Mouse (Mus musculus): ENCODE results near the gene Crabp2. TPM values are rescaled to one million over a fixed set of nuclear protein-coding genes. Genes with fewer than 3 reads are reported as not detected.

Gene Crabp2
- total RNA-seq, 2 experiments from 2014 or later = 4.5 to 8.2 TPM

DNA sequence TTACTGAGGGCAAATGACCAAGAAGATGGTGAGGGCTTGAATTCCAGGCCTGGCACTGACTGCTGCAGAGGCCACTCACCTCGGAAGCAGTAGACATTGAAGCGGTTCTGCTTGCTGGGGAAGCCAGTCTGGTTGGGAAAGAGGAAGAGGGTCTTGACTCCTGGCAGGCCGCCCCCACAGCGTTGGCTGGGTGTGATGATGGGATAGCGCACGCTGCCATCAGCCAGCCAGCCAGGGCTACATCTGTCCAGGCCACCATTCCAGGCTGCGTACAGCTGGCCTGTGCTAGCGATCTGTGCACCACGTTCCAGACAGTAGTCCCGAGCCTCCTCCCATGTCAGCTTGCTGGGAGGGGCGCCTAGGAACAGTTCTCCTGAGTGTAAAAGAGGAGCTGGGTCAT, 46.9 kb downstream of the Crabp2 start:
- intact Hi-C loops (cut with DNase I) = no loop called here
- no peak for TF ChIP-seq CTCF (IDR thresholded peaks at IDR 0.05)
- DNase-seq (ENCODE audit: extremely low spot score in 1 of 2, low spot score in 2 of 2) = no peak
- no peak overlapping the region for H3K27ac ChIP-seq
- H3K4me3 ChIP-seq = no peak overlapping the region

DNA sequence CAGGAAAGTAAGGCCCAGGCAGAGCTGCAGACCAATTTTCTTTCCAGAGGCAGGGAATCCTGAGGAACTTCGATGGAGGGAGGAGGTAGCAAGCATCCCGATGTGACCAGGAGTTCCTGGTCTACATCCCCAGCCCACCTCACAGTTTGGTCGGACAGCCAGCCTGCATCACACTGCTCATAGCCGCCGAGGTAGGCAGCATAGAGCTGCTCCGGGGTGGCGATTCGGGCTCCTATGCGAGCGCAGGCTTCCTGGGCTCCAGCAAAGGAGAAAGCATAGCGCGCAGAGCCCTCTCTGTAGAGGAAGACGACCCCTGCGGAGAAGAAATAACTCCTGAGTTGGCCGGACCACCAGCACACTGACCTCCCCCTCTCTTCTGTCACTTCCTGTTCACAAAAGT, 47.9 kb downstream of the Crabp2 start:
- Histone ChIP-seq H3K27ac (no peak overlapping the region), H3K4me3 (peak overlapping the region; percentile 38; the same call in 1 of the 2 replicates)
- no peak for DNase-seq (ENCODE audit: extremely low spot score in 1 of 2, low spot score in 2 of 2)
- TF ChIP-seq CTCF (IDR thresholded peaks at IDR 0.05) = no peak
- intact Hi-C loops (cut with DNase I) = no loop called here

DNA sequence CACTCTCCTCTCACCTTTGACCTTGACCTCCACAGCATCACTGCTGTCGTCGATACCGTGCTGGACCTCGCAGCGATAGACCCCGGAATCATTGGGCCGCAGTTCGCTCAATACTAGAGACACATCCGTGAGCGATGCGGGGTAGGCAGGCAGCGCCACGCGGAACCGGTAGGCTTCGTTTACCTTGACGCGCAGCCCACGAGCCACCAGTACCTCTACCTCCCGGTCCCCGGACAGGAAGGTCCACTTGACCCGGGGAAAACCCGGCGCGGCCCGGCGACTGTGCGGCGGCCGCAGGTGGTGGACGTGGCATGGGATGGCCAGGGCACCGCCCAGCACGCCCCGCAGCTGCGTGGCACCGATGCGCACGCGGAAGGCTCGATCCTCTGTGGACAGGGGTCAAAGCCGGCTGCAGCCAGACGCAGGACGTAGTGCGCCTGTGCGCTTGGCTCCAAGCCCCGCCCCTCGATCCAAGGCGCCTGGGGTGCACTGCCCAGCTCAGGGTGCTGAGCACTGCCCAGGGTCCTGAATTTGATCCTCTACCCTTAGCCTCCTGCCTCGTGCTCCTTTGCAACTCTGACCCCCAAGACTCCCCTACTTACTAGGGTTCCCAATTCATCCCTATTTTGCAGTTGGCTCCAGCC, 48.6 kb downstream of the Crabp2 start:
- no peak for TF ChIP-seq CTCF (IDR thresholded peaks at IDR 0.05)
- Histone ChIP-seq H3K4me3 (peak overlapping the region; percentile 38), H3K27ac (no peak overlapping the region)
- intact Hi-C loops (cut with DNase I) = no loop called here
- DNase-seq (ENCODE audit: extremely low spot score in 1 of 2, low spot score in 2 of 2) = no peak

DNA sequence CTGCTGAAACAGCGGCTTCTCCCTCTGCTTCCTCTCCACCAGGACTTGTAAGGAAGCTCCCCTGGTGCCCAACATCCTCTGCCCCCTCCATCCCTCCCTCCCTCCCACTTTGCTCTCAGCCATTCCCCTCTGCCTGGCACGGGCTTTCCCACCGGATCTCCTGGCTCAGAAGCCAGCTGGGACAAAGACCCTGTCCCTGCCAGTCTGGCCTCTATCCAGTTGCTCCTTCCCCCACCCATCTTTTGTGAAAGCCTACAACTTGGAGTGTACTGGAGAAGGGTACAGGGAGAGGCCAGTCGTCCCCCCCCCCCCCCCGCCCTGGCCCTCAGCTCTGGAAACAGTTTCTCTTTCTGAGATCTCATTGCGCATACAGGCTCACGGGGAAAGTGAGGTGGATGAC, 50.3 kb downstream of the Crabp2 start:
- peak in 1 of 2 experiments; percentile 60 for DNase-seq (ENCODE audit: extremely low spot score in 1 of 2, low spot score in 2 of 2)
- intact Hi-C loops (cut with DNase I) = no loop called here
- TF ChIP-seq CTCF (IDR thresholded peaks at IDR 0.05) = no peak
- H3K27ac ChIP-seq = peak overlapping the region; percentile 88; the same call in 1 of the 2 replicates
- H3K4me3 ChIP-seq = peak overlapping the region; percentile 49

DNA sequence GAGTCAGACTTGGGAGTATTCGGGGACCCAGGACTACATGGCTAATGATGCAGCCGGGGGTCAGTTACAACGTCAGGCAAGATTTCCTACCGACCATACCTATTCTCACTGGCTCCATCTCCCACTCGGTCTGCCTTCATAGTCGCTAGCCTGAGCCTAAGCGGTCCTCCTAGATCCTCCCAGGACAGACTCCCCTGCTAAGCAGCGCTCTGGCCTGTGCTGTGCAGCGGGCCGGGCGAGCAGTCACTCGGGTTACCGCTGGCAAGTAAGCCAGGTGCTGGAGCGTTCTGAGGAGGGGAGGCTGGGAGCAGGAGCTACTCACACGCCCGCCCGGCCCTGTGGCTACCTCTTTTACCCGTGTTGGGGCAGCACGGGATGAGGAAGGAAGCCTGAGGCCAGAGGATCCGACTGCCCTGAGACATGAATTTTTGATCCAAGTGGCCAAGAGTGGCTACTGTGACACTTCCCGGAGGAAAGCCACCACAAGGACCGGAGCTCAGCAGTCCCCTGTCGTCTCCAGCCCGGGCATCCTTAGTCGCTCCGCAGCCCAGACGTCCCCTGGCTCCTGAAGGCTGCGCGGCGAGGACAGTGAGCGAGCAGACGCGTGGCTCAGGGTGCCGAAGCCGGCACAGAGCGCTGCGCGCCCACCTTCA, 50.9 kb downstream of the Crabp2 start:
- no peak for DNase-seq (ENCODE audit: extremely low spot score in 1 of 2, low spot score in 2 of 2)
- Histone ChIP-seq H3K4me3 (peak overlapping the region; percentile 49), H3K27ac (peak overlapping the region; percentile 88)
- intact Hi-C loops (cut with DNase I) = no loop called here
- no peak for TF ChIP-seq CTCF (IDR thresholded peaks at IDR 0.05)

DNA sequence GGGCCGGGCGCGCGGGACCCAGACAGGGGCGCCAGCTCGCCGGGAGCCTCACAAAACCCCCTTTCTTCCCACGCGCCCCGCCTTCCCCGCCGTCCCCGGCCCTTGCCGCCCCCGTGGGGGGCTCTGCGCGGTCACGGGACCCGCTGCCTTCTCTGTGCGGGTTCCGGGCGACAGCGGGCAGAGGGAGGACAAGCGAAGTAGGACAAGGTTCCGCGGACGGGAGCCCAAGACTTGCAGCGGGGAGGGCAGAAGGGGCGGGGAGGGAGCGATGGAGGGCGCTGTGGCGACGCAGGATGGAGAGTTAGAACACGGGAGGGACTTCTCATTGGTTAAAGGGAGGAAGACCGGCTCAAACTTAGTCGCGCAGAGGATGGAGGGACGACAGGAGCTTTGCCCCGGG, 51.7 kb downstream of the Crabp2 start, which contains the start of gene Bcan:
Bcan (minus strand) TSS at position 50 of the 400 bp plus-strand sequence.
- Histone ChIP-seq H3K4me3 (peak within 1 kb of the TSS; percentile 49), H3K27ac (peak within 1 kb of the TSS; percentile 88)
- DNase-seq (ENCODE audit: extremely low spot score in 1 of 2, low spot score in 2 of 2) = peak; percentile 54 to 70
- TF ChIP-seq CTCF (IDR thresholded peaks at IDR 0.05) = no peak
- intact Hi-C loops (cut with DNase I) = no loop called here

DNA sequence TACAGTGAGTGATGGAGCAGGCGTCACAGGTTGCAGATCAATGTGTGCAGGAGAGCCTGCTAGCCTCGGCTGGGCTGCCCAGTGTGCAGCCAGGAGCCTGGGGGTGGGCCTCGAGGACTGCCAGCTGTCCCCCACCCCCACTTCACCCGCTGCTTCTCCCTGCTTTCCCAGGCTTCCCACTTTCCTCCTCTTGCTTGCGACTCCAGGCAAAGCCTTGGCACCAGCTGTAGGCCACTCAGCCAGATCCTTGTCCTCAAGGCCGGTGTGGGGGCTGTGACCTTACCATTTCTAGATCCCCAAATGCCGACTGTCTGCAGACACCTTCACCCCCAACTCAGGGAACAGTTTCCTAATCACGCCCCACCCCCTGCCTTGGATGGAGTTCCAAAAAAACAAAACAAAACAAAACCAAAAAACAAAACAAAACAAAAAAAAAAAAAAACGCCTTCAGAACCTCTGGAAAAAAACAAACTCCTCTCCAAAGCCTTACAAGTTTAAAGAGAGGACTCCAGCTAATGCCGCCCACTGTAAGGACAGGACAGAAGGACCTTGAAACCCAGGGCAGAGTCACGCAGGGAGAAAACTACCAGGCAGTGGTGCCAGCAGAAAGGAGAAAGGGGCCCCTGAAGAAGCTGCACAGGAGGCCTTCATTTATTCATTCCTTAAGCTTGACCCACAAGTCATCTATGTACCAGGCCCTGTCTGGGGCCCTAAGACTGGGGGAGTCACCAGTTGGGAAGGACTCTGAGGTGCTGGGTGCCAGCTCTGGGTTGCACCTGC, 52.5 kb downstream of the Crabp2 start:
- no peak for DNase-seq (ENCODE audit: extremely low spot score in 1 of 2, low spot score in 2 of 2)
- peak overlapping the region; percentile 88 for H3K27ac ChIP-seq
- intact Hi-C loops (cut with DNase I) = no loop called here
- no peak for TF ChIP-seq CTCF (IDR thresholded peaks at IDR 0.05)
- H3K4me3 ChIP-seq = peak overlapping the region; percentile 49

DNA sequence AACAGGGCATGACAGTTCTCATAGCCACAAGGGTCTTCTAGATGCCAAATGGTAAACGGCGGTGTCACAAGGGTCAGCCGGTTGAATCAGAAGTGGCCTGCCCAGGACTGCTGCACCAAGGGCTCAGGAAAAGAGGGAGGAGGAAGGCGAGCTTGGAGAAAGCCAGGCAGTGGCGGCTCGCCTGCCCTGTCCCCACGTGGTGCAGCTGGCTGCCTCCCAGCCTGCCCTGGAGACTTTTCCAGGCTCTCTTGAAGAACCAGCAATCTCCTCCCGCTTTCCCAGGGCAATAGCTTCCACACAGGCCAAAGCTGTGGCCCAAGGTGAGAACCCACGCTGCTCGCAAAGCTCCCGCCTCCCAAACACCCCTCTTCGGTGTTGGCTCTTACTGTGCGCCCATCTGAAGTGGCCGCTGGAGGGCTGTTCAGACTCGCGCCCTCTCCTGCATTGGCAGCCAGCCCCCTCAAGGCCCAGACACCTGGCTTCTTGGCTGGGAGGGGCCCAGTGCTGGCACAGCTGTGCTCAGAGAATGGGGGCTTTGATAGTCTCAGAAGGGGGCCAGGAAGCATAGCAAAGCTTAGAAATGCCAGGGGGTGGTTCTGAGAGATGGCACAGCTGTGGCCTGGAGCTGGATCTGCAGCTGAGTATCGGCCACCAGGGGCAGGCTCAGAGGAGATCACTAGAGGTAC, 54.0 kb downstream of the Crabp2 start:
- no peak; the same call in 1 of the 2 replicates for TF ChIP-seq CTCF (IDR thresholded peaks at IDR 0.05)
- intact Hi-C loops (cut with DNase I) = no loop called here
- no peak for DNase-seq (ENCODE audit: extremely low spot score in 1 of 2, low spot score in 2 of 2)

More for the DNA sequence above, 54.0 kb downstream of the Crabp2 start:
- Histone ChIP-seq H3K27ac (no peak overlapping the region), H3K4me3 (no peak overlapping the region)

Other genes starting within 250 kb of the Crabp2 start
- gene Lrrc71, start 200.0 kb upstream of the Crabp2 start, total RNA-seq (2021) = under 1 TPM; 0.16 to 0.54 TPM
- under 1 TPM; 0.14 to 0.47 TPM for gene Ntrk1, start 153.5 kb upstream of the Crabp2 start, total RNA-seq (2021)
- gene Insrr, start 151.7 kb upstream of the Crabp2 start, total RNA-seq (2021) = under 1 TPM; 0.54 to 0.72 TPM
- 1 to 10 TPM; 7.8 to 7.9 TPM for gene Pear1, start 124.4 kb upstream of the Crabp2 start, total RNA-seq (2021)
- not detected for gene Sh2d2a, start 101.9 kb upstream of the Crabp2 start, total RNA-seq (2021)
- 10 to 100 TPM; 58.3 to 60.6 TPM for gene Prcc, start 63.1 kb upstream of the Crabp2 start, total RNA-seq (2021)
- gene Hdgf, start 42.3 kb upstream of the Crabp2 start, total RNA-seq (2021) = 100 to 1,000 TPM; 148 to 151 TPM
- gene Mrpl24, start 29.2 kb upstream of the Crabp2 start, total RNA-seq (2021) = 10 to 100 TPM; 52.6 to 55.1 TPM
- 10 to 100 TPM; 15.1 to 15.6 TPM for gene Isg20l2, start 18.4 kb upstream of the Crabp2 start, total RNA-seq (2021)
- 10 to 100 TPM; 22.9 to 24.7 TPM for gene Rrnad1, start 17.9 kb upstream of the Crabp2 start, total RNA-seq (2021)
- gene Nes, start 22.4 kb downstream of the Crabp2 start, total RNA-seq (2021) = 1 to 10 TPM; 5.7 to 6.2 TPM
- 100 to 1,000 TPM; 241 to 256 TPM for gene Bcan, start 51.6 kb downstream of the Crabp2 start, total RNA-seq (2021)
- gene Hapln2, start 78.9 kb downstream of the Crabp2 start, total RNA-seq (2021) = 10 to 100 TPM; 11.3 to 13.5 TPM
- gene Gpatch4, start 94.4 kb downstream of the Crabp2 start, total RNA-seq (2021) = 10 to 100 TPM; 17.5 to 19.1 TPM
- 10 to 100 TPM; 64.3 to 66.6 TPM for gene Naxe, start 109.8 kb downstream of the Crabp2 start, total RNA-seq (2021)
- not detected for gene Ttc24, start 129.6 kb downstream of the Crabp2 start, total RNA-seq (2021)
- gene Iqgap3, start 133.3 kb downstream of the Crabp2 start, total RNA-seq (2021) = under 1 TPM; 0.21 to 0.41 TPM
- gene Mef2d, start 193.7 kb downstream of the Crabp2 start, total RNA-seq (2021) = 100 to 1,000 TPM; 223 to 225 TPM